17 mouse cellular contexts compared by ENCODE assay signal in the genomic region with DNA sequence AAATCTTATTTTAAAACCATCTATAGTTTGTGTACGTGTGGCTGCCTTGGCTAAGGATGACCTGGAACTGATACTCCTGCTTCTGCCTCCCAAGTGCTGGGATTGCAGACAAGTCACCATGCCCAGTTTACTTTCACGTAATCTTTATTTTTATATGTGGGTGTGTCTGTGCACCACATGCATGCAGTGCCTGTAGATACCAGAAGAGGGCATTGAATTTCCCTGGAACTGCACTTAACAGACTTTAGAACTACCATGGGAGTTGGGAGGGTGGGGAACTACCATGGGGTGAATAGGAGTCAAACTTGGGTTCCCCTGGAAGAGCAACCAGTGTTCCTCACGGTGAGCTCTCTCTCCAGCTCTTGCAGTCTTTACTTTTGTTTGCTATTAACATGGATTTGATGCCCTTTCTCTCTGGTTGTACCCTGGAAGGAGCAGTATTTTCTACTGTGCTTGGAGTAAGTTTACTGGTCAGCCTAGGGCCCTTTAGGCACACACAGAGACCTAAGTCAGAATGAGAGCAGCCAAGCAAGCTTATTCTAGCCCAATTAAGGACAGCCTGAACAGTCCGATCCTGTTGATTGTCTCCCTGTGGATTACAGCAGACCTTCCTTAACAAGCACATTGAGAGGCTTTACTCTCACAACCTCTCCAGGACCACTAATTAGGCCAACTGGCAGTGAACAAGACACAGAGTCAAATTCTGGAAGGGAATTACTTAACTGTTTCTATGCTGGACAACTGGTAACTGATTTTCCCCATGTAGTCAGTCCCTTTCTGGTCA.
DNase-seq lines count a peak whose midpoint lies in the region; ATAC-seq and TF ChIP-seq lines count a peak whose summit lies in the region.
"Had no signal": no experiment of that assay in that cellular context is flagged by ENCODE, and none has a peak within 500 bp of the region (broad histone marks: within the 10 kb centered on the region; RNA-seq: fewer than 3 reads in every experiment).

No protein-coding gene starts in this region.

- no peaks in the 10 kb centered on the region for H3K27me3 ChIP-seq in intestine, postnatal 0 days (replicated peaks; ENCODE audit: control insufficient read depth, insufficient read depth, low read length)
- H3K27me3 ChIP-seq in intestine, embryonic 16.5 days (replicated peaks; ENCODE audit: control insufficient read depth, insufficient read depth, low read length), result no peaks in the 10 kb centered on the region
- no peaks in the 10 kb centered on the region for H3K27me3 ChIP-seq in E14TG2a.4 (ENCODE audit: insufficient read depth, low read length)
- H3K27me3 ChIP-seq in forebrain, embryonic 16.5 days (replicated peaks; ENCODE audit: control insufficient read depth, insufficient read depth, low read length), result no peaks in the 10 kb centered on the region
- H3K27me3 ChIP-seq: limb, embryonic 15.5 days; neural tube, embryonic 13.5 days had no signal

- peak; percentile 42 for DNase-seq in 3T3-L1 (ENCODE audit: low read depth, low spot score)
- DNase-seq in urinary bladder, postnatal 25 days (ENCODE audit: low spot score), result no peak
- DNase-seq in cerebellum, adult 18-20 months, result no peak
- DNase-seq in right cerebral cortex, postnatal 4 days, result no peak
- DNase-seq: adrenal gland, postnatal 14 days; cerebellum, adult 9-11 months; gastrocnemius, postnatal 36 days; heart, postnatal 14 days; kidney, adult 18-20 months had no signal

- ATAC-seq in intestine, postnatal 0 days, result no peak
- ATAC-seq in intestine, embryonic 16.5 days, result no peak
- peak; percentile 58; the same call in 1 of the 2 replicates for ATAC-seq in forebrain, embryonic 16.5 days

- no peak overlapping the region for H3K9ac ChIP-seq in intestine, postnatal 0 days (ENCODE audit: low read depth, low read length)
- no peak overlapping the region for H3K9ac ChIP-seq in intestine, embryonic 16.5 days (ENCODE audit: low read depth, low read length)
- no peak overlapping the region for H3K9ac ChIP-seq in forebrain, embryonic 16.5 days (replicated peaks; ENCODE audit: low read depth, low read length)
- H3K9ac ChIP-seq: limb, embryonic 15.5 days; neural tube, embryonic 13.5 days had no signal

- H3K36me3 ChIP-seq in intestine, postnatal 0 days (ENCODE audit: control insufficient read depth, insufficient read depth), result peaks cover 61% of the 10 kb centered on the region
- H3K36me3 ChIP-seq in intestine, embryonic 16.5 days (ENCODE audit: control insufficient read depth, insufficient read depth, low read length), result 0 out of 2 replicates have a peak, but pooled peaks cover 8% of the 10 kb centered on the region
- H3K36me3 ChIP-seq in E14TG2a.4 (ENCODE audit: insufficient read depth, low read length), result peaks cover 91% of the 10 kb centered on the region
- H3K36me3 ChIP-seq in forebrain, embryonic 16.5 days (ENCODE audit: control insufficient read depth, insufficient read depth), result peaks cover 12% of the 10 kb centered on the region

- H3K4me3 ChIP-seq in intestine, postnatal 0 days (ENCODE audit: low read depth, low read length), result no peak overlapping the region
- H3K4me3 ChIP-seq in intestine, embryonic 16.5 days (ENCODE audit: low read length), result no peak overlapping the region
- no peak overlapping the region for H3K4me3 ChIP-seq in E14TG2a.4 (replicated peaks; ENCODE audit: low read length)
- H3K4me3 ChIP-seq in forebrain, embryonic 16.5 days (replicated peaks; ENCODE audit: low read length), result no peak overlapping the region
- H3K4me3 ChIP-seq: erythroblast, embryonic 14.5 days; limb, embryonic 15.5 days; neural tube, embryonic 13.5 days had no signal

- peak; percentile 21 for TF ChIP-seq CTCF in intestine, postnatal 0 days (IDR thresholded peaks at IDR 0.05; ENCODE audit: low read depth)
- peak; percentile 58 for TF ChIP-seq CTCF in E14TG2a.4 (conservative IDR thresholded peaks at IDR 0.05; ENCODE audit: low read length)

- WGBS in intestine, postnatal 0 days, result 96% methylated on average over 4 of the region's 4 CpGs
- WGBS in intestine, embryonic 16.5 days, result 97% methylated on average over 4 of the region's 4 CpGs
- 57% methylated on average over 4 of the region's 4 CpGs for WGBS in forebrain, embryonic 16.5 days

- H3K9me3 ChIP-seq in intestine, postnatal 0 days (ENCODE audit: control insufficient read depth), result no peaks in the 10 kb centered on the region
- no peaks in the 10 kb centered on the region for H3K9me3 ChIP-seq in intestine, embryonic 16.5 days (ENCODE audit: control insufficient read depth, low read length)
- no peaks in the 10 kb centered on the region for H3K9me3 ChIP-seq in E14TG2a.4 (ENCODE audit: low read length)
- H3K9me3 ChIP-seq in forebrain, embryonic 16.5 days (ENCODE audit: control insufficient read depth, low read length), result no peaks in the 10 kb centered on the region
- H3K9me3 ChIP-seq: G1E; limb, embryonic 15.5 days; neural tube, embryonic 13.5 days had no signal

- no peak overlapping the region for H3K4me2 ChIP-seq in intestine, postnatal 0 days (replicated peaks; ENCODE audit: low read depth)
- H3K4me2 ChIP-seq in intestine, embryonic 16.5 days (ENCODE audit: low read depth, low read length), result no peak overlapping the region
- H3K4me2 ChIP-seq in forebrain, embryonic 16.5 days (ENCODE audit: low read length), result no peak overlapping the region
- H3K4me2 ChIP-seq: limb, embryonic 15.5 days; neural tube, embryonic 13.5 days had no signal

- H3K27ac ChIP-seq in intestine, postnatal 0 days (ENCODE audit: low read depth, low read length), result no peak overlapping the region
- H3K27ac ChIP-seq in intestine, embryonic 16.5 days (ENCODE audit: low read length), result no peak overlapping the region
- H3K27ac ChIP-seq in forebrain, embryonic 16.5 days (ENCODE audit: low read length), result no peak overlapping the region
- H3K27ac ChIP-seq: limb, embryonic 15.5 days; neural tube, embryonic 13.5 days had no signal

- H3K4me1 ChIP-seq in intestine, postnatal 0 days (replicated peaks; ENCODE audit: control insufficient read depth, insufficient read depth, low read length), result no peaks in the 10 kb centered on the region
- H3K4me1 ChIP-seq in intestine, embryonic 16.5 days (ENCODE audit: control insufficient read depth, insufficient read depth, low read length), result no peaks in the 10 kb centered on the region
- H3K4me1 ChIP-seq in E14TG2a.4 (replicated peaks; ENCODE audit: low read depth, low read length), result peaks cover 7% of the 10 kb centered on the region; the same call in 1 of the 2 replicates
- H3K4me1 ChIP-seq in forebrain, embryonic 16.5 days (replicated peaks; ENCODE audit: control insufficient read depth, insufficient read depth, low read length), result no peaks in the 10 kb centered on the region
- H3K4me1 ChIP-seq: limb, embryonic 15.5 days; neural tube, embryonic 13.5 days had no signal
